Mouse (Mus musculus) bone marrow, adult 2 months (tissue): ENCODE measurements at regions not wholly inside any gene's neighbourhood (a gene's known extent, or its start where the extent isn't known, plus 50 kb on each side); places are given as distances from the start of the nearest gene placed in this dataset.

Source experiments
- H3K27ac ChIP-seq: fragments of 200-500 bp; 2 replicates; pipeline ENCODE4 v1.5.1; 2012; ENCODE audit warnings: low read depth, mild to moderate bottlenecking, control low read depth, inconsistent platforms, low read length; ENCODE audit not compliant: control insufficient read depth, poor library complexity, insufficient read depth
- H3K4me1 ChIP-seq: fragments of 200-500 bp; 2 replicates; pipeline ENCODE4 v1.6.1; 2011; ENCODE audit warnings: low read length; ENCODE audit not compliant: control insufficient read depth, insufficient read depth
- H3K4me3 ChIP-seq: fragments of 200-500 bp; replicated peaks from 2 replicates; pipeline ENCODE3; 2011; ENCODE audit warnings: mild to moderate bottlenecking, low read depth, low read length, control low read depth; ENCODE audit not compliant: control insufficient read depth
- CTCF ChIP-seq: fragments of 200-500 bp; IDR thresholded peaks from 2 replicates; pipeline ENCODE4 v1.5.1; 2011; ENCODE audit warnings: low read length, control low read depth; ENCODE audit not compliant: control insufficient read depth, insufficient read depth
- POLR2A ChIP-seq: fragments of 200-500 bp; IDR thresholded peaks from 2 replicates; pipeline ENCODE4 v1.6.1; 2011; ENCODE audit warnings: low read depth, mild to moderate bottlenecking, control low read depth, low read length, borderline replicate concordance; ENCODE audit not compliant: control insufficient read depth
- WGBS: fragments of 180-500 bp; shearing (Covaris S2); methylation state at CpG from one replicate; pipeline ENCODE4 v1.1.7; 2018; 5-methylcytosine and 5-hydroxymethylcytosine counted together

DNA sequence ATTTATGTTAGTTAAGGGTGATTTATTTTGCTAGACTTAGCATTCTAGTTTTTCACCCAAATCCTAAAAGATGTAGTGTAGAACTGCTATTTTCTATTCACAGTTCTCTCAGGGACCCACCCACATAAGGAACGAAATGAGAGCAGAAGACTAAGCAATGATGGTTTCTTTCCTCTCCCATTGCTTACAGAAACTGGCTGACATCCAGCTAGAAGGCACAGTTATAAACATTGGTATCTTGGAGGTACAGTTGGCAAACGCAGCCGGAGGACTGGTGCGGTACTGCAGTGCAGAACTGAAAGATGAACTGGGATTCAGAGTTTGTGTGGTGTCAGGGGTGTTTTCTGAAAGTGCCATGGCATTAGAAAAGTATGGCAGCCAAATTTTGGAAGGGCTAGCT is 132.1 kb upstream of the Lyplal1 start:
- H3K4me1 ChIP-seq, result no peaks in the 10 kb centered on the region
- no peak overlapping the region for H3K27ac ChIP-seq
- no peak overlapping the region for H3K4me3 ChIP-seq
- TF ChIP-seq POLR2A (no peak), CTCF (no peak)
- 89% methylated on average over 4 of the region's 4 CpGs for WGBS

DNA sequence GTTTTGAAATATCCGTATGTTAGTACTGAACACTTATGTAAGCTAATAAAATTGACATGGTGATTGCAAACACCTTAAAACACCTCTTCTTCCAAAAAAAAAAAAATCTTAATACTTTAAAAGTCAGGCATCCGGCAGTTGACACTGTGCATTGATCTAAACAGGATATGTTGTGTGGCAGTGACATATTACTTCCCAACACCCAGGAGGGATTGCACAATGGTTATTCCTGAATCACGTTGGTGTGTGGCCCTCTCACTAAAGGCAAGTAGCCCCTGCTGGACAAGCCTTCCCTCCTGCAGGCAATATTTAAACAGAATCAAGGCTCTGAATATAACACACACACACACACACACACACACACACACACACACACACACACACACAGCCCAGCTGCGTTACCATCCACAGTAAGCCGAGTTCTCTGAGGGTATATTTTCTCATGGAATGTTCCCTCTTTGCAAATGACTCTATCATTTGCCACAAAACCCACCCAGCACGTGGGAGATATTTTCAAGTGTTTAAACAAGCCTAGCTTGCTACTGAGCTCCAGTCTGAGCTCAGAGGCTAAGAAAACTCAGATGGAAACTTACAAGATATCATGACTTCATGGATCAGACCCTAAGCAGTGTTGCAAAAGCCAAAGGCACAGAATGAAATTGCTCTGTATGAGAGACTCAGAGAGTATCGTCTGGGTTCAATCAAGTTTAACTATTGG is 128.8 kb upstream of the Lyplal1 start:
- no peak overlapping the region for H3K27ac ChIP-seq
- WGBS, result 66% methylated on average over 7 of the region's 7 CpGs
- H3K4me1 ChIP-seq, result no peaks in the 10 kb centered on the region
- no peak overlapping the region for H3K4me3 ChIP-seq
- TF ChIP-seq CTCF (no peak), POLR2A (no peak)

DNA sequence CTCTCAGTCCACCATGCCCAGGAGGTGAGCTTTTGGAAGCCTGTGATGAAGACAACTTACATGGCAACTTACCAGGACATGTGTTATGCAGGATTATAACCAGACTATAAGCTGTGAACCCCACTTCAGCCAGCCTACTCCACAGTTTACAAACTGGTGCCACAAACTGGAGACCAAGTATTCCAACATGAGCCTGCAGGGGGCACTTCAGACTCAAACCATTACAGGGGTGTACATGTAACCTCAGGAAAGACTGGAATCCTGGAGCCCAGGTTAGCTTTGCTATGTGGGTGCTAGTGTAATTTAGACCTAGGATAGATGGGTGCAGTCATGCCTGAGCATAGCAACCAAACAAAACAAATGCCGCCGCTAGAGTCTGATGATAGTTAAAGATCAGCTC is 124.0 kb upstream of the Lyplal1 start:
- no peak for TF ChIP-seq POLR2A
- TF ChIP-seq CTCF, result no peak
- 85% methylated on average over 2 of the region's 2 CpGs for WGBS
- Histone ChIP-seq H3K4me3 (no peak overlapping the region), H3K27ac (no peak overlapping the region), H3K4me1 (no peaks in the 10 kb centered on the region)

DNA sequence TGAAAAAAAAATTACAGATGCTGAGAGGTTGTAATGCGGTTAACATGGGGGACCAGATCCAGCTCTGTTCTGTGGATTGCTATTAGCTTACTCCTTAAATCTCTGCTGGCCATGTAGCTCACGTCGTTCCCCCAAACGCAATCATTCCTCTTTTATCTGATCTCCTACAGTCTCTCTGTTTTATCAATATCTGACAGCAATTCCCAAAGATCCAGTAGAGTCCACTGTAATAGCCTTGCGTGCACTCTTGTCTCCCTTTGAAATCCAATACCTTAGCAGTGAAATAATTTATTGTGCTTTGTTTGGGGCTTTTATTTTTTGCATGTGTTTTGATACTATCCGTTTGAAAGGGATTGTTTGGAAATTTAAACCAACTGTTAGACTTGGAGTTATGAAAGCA is 120.4 kb upstream of the Lyplal1 start:
- no peak overlapping the region for H3K27ac ChIP-seq
- H3K4me3 ChIP-seq, result no peak overlapping the region
- TF ChIP-seq POLR2A (no peak), CTCF (no peak)
- H3K4me1 ChIP-seq, result no peaks in the 10 kb centered on the region
- WGBS, result 75% methylated on average over 6 of the region's 6 CpGs

DNA sequence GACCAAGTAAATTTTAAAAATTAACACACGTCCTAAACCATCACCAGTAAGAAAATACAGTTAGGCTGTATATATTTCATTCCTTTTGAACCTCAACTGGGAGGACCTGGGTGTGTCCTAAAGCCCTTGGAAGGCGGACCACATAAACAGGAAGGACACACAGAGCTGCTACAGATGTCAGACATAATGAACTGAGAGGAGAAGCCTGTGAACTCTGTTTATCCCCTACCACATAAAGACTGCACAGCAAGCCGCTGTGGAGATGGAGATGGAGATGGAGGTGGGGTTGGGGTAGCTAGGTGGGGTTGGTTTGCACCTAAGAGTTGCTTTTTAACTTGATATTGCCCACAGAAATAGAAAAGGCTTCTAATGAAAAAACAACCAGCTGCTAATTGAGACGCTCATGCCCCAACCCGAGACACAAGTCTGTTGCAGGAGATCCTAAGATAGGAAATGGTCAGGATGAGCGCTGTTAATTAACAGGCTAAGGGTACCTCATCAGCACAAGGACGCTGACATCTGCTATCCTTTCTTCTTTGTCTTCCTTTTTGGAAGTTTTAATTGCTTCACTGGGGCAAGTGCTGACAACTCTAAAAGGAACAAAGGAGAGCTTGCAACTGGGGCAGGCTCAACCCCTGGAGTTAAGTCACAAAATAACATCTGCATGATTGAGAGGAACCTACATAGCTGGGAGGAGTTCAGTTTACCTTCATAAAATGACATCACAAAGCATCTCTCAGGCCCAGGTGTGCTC is 119.3 kb upstream of the Lyplal1 start:
- Histone ChIP-seq H3K27ac (no peak overlapping the region), H3K4me3 (no peak overlapping the region), H3K4me1 (no peaks in the 10 kb centered on the region)
- 56% methylated on average over 7 of the region's 7 CpGs for WGBS
- TF ChIP-seq CTCF, result no peak
- no peak for TF ChIP-seq POLR2A

DNA sequence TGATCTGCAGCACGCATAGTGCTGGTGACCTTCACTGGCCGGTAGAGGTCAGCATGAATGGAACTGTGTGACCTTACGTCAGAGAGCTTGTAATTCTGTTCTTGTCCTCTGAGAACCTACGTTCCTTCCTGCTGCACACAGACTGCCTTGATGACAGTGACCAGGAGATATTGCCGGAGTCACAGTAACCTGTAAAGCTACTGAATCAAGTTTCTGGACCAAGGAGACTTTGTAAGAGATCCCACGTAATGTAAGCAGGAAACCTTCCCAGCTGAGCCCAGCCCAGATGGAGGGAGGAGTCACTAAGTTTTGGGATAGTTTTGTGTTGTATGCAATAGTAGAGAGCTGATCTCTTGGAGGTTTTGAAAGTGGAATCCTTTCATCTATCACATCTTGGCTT is 117.4 kb upstream of the Lyplal1 start:
- no peak for TF ChIP-seq CTCF
- no peak for TF ChIP-seq POLR2A
- WGBS, result 83% methylated on average over 6 of the region's 6 CpGs
- H3K4me3 ChIP-seq, result no peak overlapping the region

DNA sequence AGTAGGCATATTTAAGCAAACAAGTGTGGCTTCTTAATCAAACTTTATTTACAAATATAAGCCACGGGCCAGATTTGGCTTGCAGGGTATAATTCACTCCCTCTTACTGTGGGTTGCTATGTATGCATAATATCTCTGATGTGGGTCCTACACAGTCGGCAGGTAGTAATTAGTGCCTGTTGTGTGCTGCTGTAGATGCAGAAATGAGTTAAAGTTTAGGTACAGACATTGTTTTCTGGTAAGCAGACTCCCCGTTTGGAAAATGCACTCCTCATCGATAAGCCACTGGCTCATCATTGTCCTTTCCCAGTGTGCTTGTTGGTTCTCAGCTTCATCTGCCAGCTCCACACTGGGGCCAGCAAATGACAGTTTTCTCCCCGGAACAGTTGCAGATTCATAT is 113.4 kb upstream of the Lyplal1 start:
- no peaks in the 10 kb centered on the region for H3K4me1 ChIP-seq
- H3K27ac ChIP-seq, result no peak overlapping the region
- no peak for TF ChIP-seq POLR2A
- TF ChIP-seq CTCF, result no peak
- 76% methylated on average over 5 of the region's 5 CpGs for WGBS
- no peak overlapping the region for H3K4me3 ChIP-seq

More for the DNA sequence above, 117.4 kb upstream of the Lyplal1 start:
- no peaks in the 10 kb centered on the region for H3K4me1 ChIP-seq
- no peak overlapping the region for H3K27ac ChIP-seq

DNA sequence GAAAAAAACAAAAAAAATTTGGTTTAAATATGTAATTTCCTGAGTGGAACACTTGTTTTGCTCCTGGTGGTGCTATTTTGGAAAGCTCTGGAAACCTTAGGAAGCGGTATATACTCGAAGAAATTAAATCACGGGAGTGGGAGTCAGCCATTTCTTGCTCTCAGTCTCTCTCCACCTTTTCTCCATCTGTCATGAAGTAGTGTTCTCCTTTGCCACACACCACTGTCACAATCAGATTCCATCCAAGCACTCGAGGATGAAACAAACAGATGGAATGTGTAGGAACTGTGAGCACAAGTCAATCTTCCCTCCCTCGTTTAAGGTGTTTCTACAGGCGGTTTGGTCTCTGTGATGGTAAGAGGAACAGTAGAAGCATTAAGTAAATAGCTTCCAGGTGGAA is 112.7 kb upstream of the Lyplal1 start:
- TF ChIP-seq CTCF (no peak), POLR2A (no peak)
- WGBS, result 74% methylated on average over 6 of the region's 6 CpGs

More for the DNA sequence above, 112.7 kb upstream of the Lyplal1 start:
- Histone ChIP-seq H3K4me1 (no peaks in the 10 kb centered on the region), H3K27ac (no peak overlapping the region), H3K4me3 (no peak overlapping the region)
